Mouse (Mus musculus): ENCODE measurements at regions not wholly inside any gene's neighbourhood (a gene's known extent, or its start where the extent isn't known, plus 50 kb on each side); places are given as distances from the start of the nearest gene placed in this dataset.

- DNase-seq (ENCODE audit: low spot score) (no peak), ATAC-seq (ENCODE audit: low FRiP score, low read depth) (no peak)
- WGBS = 74% methylated on average over 9 of the region's 9 CpGs
- H3K4me2 ChIP-seq (replicated peaks; ENCODE audit: low read depth, low read length, severe bottlenecking) = no peak overlapping the region
- H3K4me3 ChIP-seq (replicated peaks; ENCODE audit: low read length) = no peak overlapping the region
- no peaks in the 10 kb centered on the region for H3K27me3 ChIP-seq (ENCODE audit: control insufficient read depth, insufficient read depth, low read length)
- H3K36me3 ChIP-seq (ENCODE audit: control insufficient read depth, insufficient read depth, low read length) = no peaks in the 10 kb centered on the region
- H3K4me1 ChIP-seq (ENCODE audit: control insufficient read depth, insufficient read depth, low read length) = no peaks in the 10 kb centered on the region
- H3K27ac ChIP-seq (replicated peaks; ENCODE audit: low read depth, low read length) = no peak overlapping the region
- no peak for TF ChIP-seq POLR2A (IDR thresholded peaks at IDR 0.05; ENCODE audit: borderline replicate concordance, extremely low read depth, insufficient read depth, insufficient read length)
- no peak overlapping the region for H3K9ac ChIP-seq (ENCODE audit: low read depth, low read length, severe bottlenecking)
- H3K9me3 ChIP-seq (ENCODE audit: control insufficient read depth, low read length) = no peaks in the 10 kb centered on the region
Measured at GRCm38 (mm10) chr5:117040878-117041277, 75.0 kb downstream of the Suds3 start.

GRCm38 (mm10) chr5:117037261-117037660 lies 78.7 kb downstream of the Suds3 start:
- 26% methylated on average over 3 of the region's 3 CpGs for WGBS

GRCm38 (mm10) chr5:117032130-117032529 lies 83.8 kb downstream of the Suds3 start:
- WGBS = 74% methylated on average over 10 of the region's 10 CpGs
- Histone ChIP-seq H3K4me3 (replicated peaks; ENCODE audit: low read length) (no peak overlapping the region), H3K9ac (ENCODE audit: low read depth, low read length, severe bottlenecking) (no peak overlapping the region), H3K4me2 (replicated peaks; ENCODE audit: low read depth, low read length, severe bottlenecking) (no peak overlapping the region), H3K27me3 (ENCODE audit: control insufficient read depth, insufficient read depth, low read length) (no peaks in the 10 kb centered on the region), H3K4me1 (ENCODE audit: control insufficient read depth, insufficient read depth, low read length) (no peaks in the 10 kb centered on the region), H3K27ac (replicated peaks; ENCODE audit: low read depth, low read length) (no peak overlapping the region), H3K36me3 (ENCODE audit: control insufficient read depth, insufficient read depth, low read length) (no peaks in the 10 kb centered on the region), H3K9me3 (ENCODE audit: control insufficient read depth, low read length) (no peaks in the 10 kb centered on the region)
- TF ChIP-seq POLR2A (IDR thresholded peaks at IDR 0.05; ENCODE audit: borderline replicate concordance, extremely low read depth, insufficient read depth, insufficient read length) = no peak
- DNase-seq (ENCODE audit: low spot score) (no peak), ATAC-seq (ENCODE audit: low FRiP score, low read depth) (no peak)

More at GRCm38 (mm10) chr5:117037261-117037660, 78.7 kb downstream of the Suds3 start:
- H3K4me3 ChIP-seq (replicated peaks; ENCODE audit: low read length) = no peak overlapping the region
- H3K27ac ChIP-seq (replicated peaks; ENCODE audit: low read depth, low read length) = no peak overlapping the region
- no peaks in the 10 kb centered on the region for H3K4me1 ChIP-seq (ENCODE audit: control insufficient read depth, insufficient read depth, low read length)
- H3K4me2 ChIP-seq (replicated peaks; ENCODE audit: low read depth, low read length, severe bottlenecking) = no peak overlapping the region
- TF ChIP-seq POLR2A (IDR thresholded peaks at IDR 0.05; ENCODE audit: borderline replicate concordance, extremely low read depth, insufficient read depth, insufficient read length) = no peak
- ATAC-seq (ENCODE audit: low FRiP score, low read depth) (no peak), DNase-seq (ENCODE audit: low spot score) (peak; percentile 49)
- H3K9me3 ChIP-seq (ENCODE audit: control insufficient read depth, low read length) = no peaks in the 10 kb centered on the region
- H3K27me3 ChIP-seq (ENCODE audit: control insufficient read depth, insufficient read depth, low read length) = no peaks in the 10 kb centered on the region
- no peak overlapping the region for H3K9ac ChIP-seq (ENCODE audit: low read depth, low read length, severe bottlenecking)
- H3K36me3 ChIP-seq (ENCODE audit: control insufficient read depth, insufficient read depth, low read length) = no peaks in the 10 kb centered on the region

- DNase-seq (ENCODE audit: low spot score) = no peak
- no peaks in the 10 kb centered on the region for H3K36me3 ChIP-seq (ENCODE audit: control insufficient read depth, insufficient read depth, low read length)
- H3K27me3 ChIP-seq (ENCODE audit: control insufficient read depth, insufficient read depth, low read length) = no peaks in the 10 kb centered on the region
- H3K4me2 ChIP-seq (replicated peaks; ENCODE audit: low read depth, low read length, severe bottlenecking) = no peak overlapping the region
- no peak overlapping the region for H3K4me3 ChIP-seq (replicated peaks; ENCODE audit: low read length)
- no peak for TF ChIP-seq POLR2A (IDR thresholded peaks at IDR 0.05; ENCODE audit: borderline replicate concordance, extremely low read depth, insufficient read depth, insufficient read length)
- no peaks in the 10 kb centered on the region; the same call in 1 of the 2 replicates for H3K9me3 ChIP-seq (ENCODE audit: control insufficient read depth, low read length)
- H3K27ac ChIP-seq (replicated peaks; ENCODE audit: low read depth, low read length) = no peak overlapping the region
- H3K4me1 ChIP-seq (ENCODE audit: control insufficient read depth, insufficient read depth, low read length) = no peaks in the 10 kb centered on the region
- 85% methylated on average over 13 of the region's 13 CpGs for WGBS
- no peak overlapping the region for H3K9ac ChIP-seq (ENCODE audit: low read depth, low read length, severe bottlenecking)
- no peak for ATAC-seq (ENCODE audit: low FRiP score, low read depth)
Measured at GRCm38 (mm10) chr5:117025689-117026383, 90.1 kb downstream of the Suds3 start.

- no peaks in the 10 kb centered on the region for H3K9me3 ChIP-seq (ENCODE audit: control insufficient read depth, low read length)
- H3K9ac ChIP-seq (ENCODE audit: low read depth, low read length, severe bottlenecking) = no peak overlapping the region
- H3K4me2 ChIP-seq (replicated peaks; ENCODE audit: low read depth, low read length, severe bottlenecking) = no peak overlapping the region
- no peak overlapping the region for H3K4me3 ChIP-seq (replicated peaks; ENCODE audit: low read length)
- H3K27me3 ChIP-seq (ENCODE audit: control insufficient read depth, insufficient read depth, low read length) = no peaks in the 10 kb centered on the region
- no peak for TF ChIP-seq POLR2A (IDR thresholded peaks at IDR 0.05; ENCODE audit: borderline replicate concordance, extremely low read depth, insufficient read depth, insufficient read length)
- DNase-seq (ENCODE audit: low spot score) = no peak
- no peaks in the 10 kb centered on the region for H3K36me3 ChIP-seq (ENCODE audit: control insufficient read depth, insufficient read depth, low read length)
- 84% methylated on average over 6 of the region's 6 CpGs for WGBS
- no peak for ATAC-seq (ENCODE audit: low FRiP score, low read depth)
- no peak overlapping the region for H3K27ac ChIP-seq (replicated peaks; ENCODE audit: low read depth, low read length)
- no peaks in the 10 kb centered on the region for H3K4me1 ChIP-seq (ENCODE audit: control insufficient read depth, insufficient read depth, low read length)
Measured at GRCm38 (mm10) chr5:117018419-117019150, 97.3 kb downstream of the Suds3 start.

Data from limb, embryonic 14.5 days (tissue).